In the genomic region with DNA sequence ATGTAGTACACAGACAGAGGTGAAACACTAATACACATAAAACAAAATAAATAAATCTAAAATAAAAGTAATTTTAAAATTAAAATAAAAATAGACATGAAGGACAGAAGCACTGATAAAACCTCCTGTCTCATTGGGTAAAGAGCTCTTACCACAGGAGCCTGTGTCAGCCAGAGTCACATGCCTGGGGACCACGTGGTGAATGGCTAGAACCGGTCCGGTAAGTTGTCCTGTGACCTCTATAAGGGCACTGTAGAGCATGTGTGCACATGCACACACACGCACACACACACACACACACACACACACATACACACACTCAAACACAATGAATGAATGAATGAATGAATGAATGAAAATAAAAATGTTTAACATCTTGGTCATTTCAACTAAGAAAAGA, we compare ENCODE assay signal across 26 mouse cellular contexts.
DNase-seq lines count a peak whose midpoint lies in the region; ATAC-seq and TF ChIP-seq lines count a peak whose summit lies in the region.
"Had no signal": no experiment of that assay in that cellular context is flagged by ENCODE, and none has a peak within 500 bp of the region (broad histone marks: within the 10 kb centered on the region; RNA-seq: fewer than 3 reads in every experiment).

No protein-coding gene starts in this region.

- no peak for TF ChIP-seq CTCF in lung, adult 2 months (IDR thresholded peaks at IDR 0.05; ENCODE audit: insufficient read depth, low read length)
- no peak for TF ChIP-seq CTCF in ES-Bruce4 (IDR thresholded peaks at IDR 0.05; ENCODE audit: low read depth, low read length)
- TF ChIP-seq CTCF in heart, adult 2 months (IDR thresholded peaks at IDR 0.05) = no peak

- WGBS in lung, adult 2 months = 67% methylated on average over 4 of the region's 4 CpGs
- 87% methylated on average over 4 of the region's 4 CpGs for WGBS in midbrain, embryonic 13.5 days
- WGBS in heart, adult 2 months = 91% methylated on average over 4 of the region's 4 CpGs

- 0 out of 2 replicates have a peak, but pooled peaks have one; percentile 43 for TF ChIP-seq EP300 in ES-Bruce4 (IDR thresholded peaks at IDR 0.05; ENCODE audit: insufficient read depth, low read depth, low read length)
- TF ChIP-seq EP300 in heart, adult 2 months (IDR thresholded peaks at IDR 0.05; ENCODE audit: insufficient read depth, low read depth, low read length) = no peak

- H3K27me3 ChIP-seq in ES-Bruce4 (ENCODE audit: control insufficient read depth, insufficient read depth, low read length, poor library complexity, severe bottlenecking) = no peaks in the 10 kb centered on the region
- no peaks in the 10 kb centered on the region for H3K27me3 ChIP-seq in midbrain, embryonic 13.5 days
- no peaks in the 10 kb centered on the region for H3K27me3 ChIP-seq in heart, adult 2 months (ENCODE audit: control insufficient read depth, insufficient read depth, low read length)
- H3K27me3 ChIP-seq: embryonic facial prominence, embryonic 13.5 days; embryonic facial prominence, embryonic 15.5 days; Patski had no signal

- peak; percentile 43 for DNase-seq in lung, adult 2 months
- no peak for DNase-seq in lung, postnatal 14 days
- DNase-seq in R1 (ENCODE audit: low read depth, low spot score) = peak; percentile 39
- peak; percentile 61 for DNase-seq in lung, postnatal 25 days (ENCODE audit: low spot score)
- no peak for DNase-seq in heart, adult 2 months
- no peak for DNase-seq in thymus, postnatal 36 days
- DNase-seq: adrenal gland, adult 2 months; adrenal gland, postnatal 10 days; adrenal gland, postnatal 25 days; cerebellum, adult 11 months; cerebellum, adult 18-20 months; cerebellum, adult 8-10 months; cerebellum, adult 9-11 months; cerebellum, postnatal 14 days; cerebellum, postnatal 36 days; embryo, embryonic 11 days had no signal

- H3K4me2 ChIP-seq in midbrain, embryonic 13.5 days (replicated peaks) = no peak overlapping the region
- H3K4me2 ChIP-seq: embryonic facial prominence, embryonic 13.5 days; embryonic facial prominence, embryonic 15.5 days; forebrain, embryonic 12.5 days had no signal

- H3K4me3 ChIP-seq in lung, adult 2 months (replicated peaks; ENCODE audit: extremely low read depth, low read depth, low read length) = no peak overlapping the region
- H3K4me3 ChIP-seq in ES-Bruce4 (ENCODE audit: low read depth, low read length) = no peak overlapping the region
- H3K4me3 ChIP-seq in midbrain, embryonic 13.5 days (replicated peaks) = no peak overlapping the region
- no peak overlapping the region for H3K4me3 ChIP-seq in heart, adult 2 months
- H3K4me3 ChIP-seq: embryonic facial prominence, embryonic 13.5 days; embryonic facial prominence, embryonic 15.5 days; erythroblast, embryonic 14.5 days; forebrain, embryonic 12.5 days had no signal

- no peaks in the 10 kb centered on the region for H3K9me3 ChIP-seq in ES-Bruce4 (replicated peaks; ENCODE audit: control insufficient read depth, insufficient read depth, low read length, poor library complexity, severe bottlenecking)
- H3K9me3 ChIP-seq in midbrain, embryonic 13.5 days = no peaks in the 10 kb centered on the region
- H3K9me3 ChIP-seq: embryonic facial prominence, embryonic 13.5 days; embryonic facial prominence, embryonic 15.5 days; forebrain, embryonic 12.5 days; G1E had no signal

- H3K9ac ChIP-seq in ES-Bruce4 (ENCODE audit: low read depth, poor library complexity, severe bottlenecking) = no peak overlapping the region
- no peak overlapping the region for H3K9ac ChIP-seq in midbrain, embryonic 13.5 days (replicated peaks)
- H3K9ac ChIP-seq in heart, adult 2 months (ENCODE audit: low read depth, low read length) = no peak overlapping the region
- H3K9ac ChIP-seq: embryonic facial prominence, embryonic 13.5 days; embryonic facial prominence, embryonic 15.5 days; forebrain, embryonic 12.5 days had no signal

- H3K27ac ChIP-seq in ES-Bruce4 (ENCODE audit: insufficient read depth, low read length) = no peak overlapping the region
- no peak overlapping the region for H3K27ac ChIP-seq in midbrain, embryonic 13.5 days
- H3K27ac ChIP-seq in heart, adult 2 months = no peak overlapping the region
- H3K27ac ChIP-seq: embryonic facial prominence, embryonic 13.5 days; embryonic facial prominence, embryonic 15.5 days; forebrain, embryonic 12.5 days had no signal

- H3K36me3 ChIP-seq in ES-Bruce4 (ENCODE audit: control insufficient read depth, insufficient read depth, low read length, poor library complexity, severe bottlenecking) = no peaks in the 10 kb centered on the region
- no peaks in the 10 kb centered on the region for H3K36me3 ChIP-seq in midbrain, embryonic 13.5 days
- no peaks in the 10 kb centered on the region for H3K36me3 ChIP-seq in heart, adult 2 months (ENCODE audit: control insufficient read depth, insufficient read depth, low read length)
- H3K36me3 ChIP-seq: embryonic facial prominence, embryonic 13.5 days; embryonic facial prominence, embryonic 15.5 days; forebrain, embryonic 12.5 days; G1E had no signal

- TF ChIP-seq POLR2A in lung, adult 2 months (IDR thresholded peaks at IDR 0.05; ENCODE audit: borderline replicate concordance, extremely low read depth, low read depth, low read length) = no peak
- no peak for TF ChIP-seq POLR2A in ES-Bruce4 (IDR thresholded peaks at IDR 0.05; ENCODE audit: insufficient read depth, low read length)
- TF ChIP-seq POLR2A in heart, adult 2 months (IDR thresholded peaks at IDR 0.05; ENCODE audit: insufficient read depth, low read depth, low read length) = no peak

- ATAC-seq in midbrain, embryonic 13.5 days = no peak
- ATAC-seq: forebrain, embryonic 14.5 days; forebrain, embryonic 16.5 days; Patski had no signal

- intact Hi-C loops in heart, adult 2 months (cut with DNase I) = no loop called here

- peaks cover 5% of the 10 kb centered on the region for H3K4me1 ChIP-seq in lung, adult 2 months (ENCODE audit: control insufficient read depth, insufficient read depth, low read length)
- peaks cover 4% of the 10 kb centered on the region for H3K4me1 ChIP-seq in ES-Bruce4 (ENCODE audit: control insufficient read depth, insufficient read depth, low read length)
- peaks cover 16% of the 10 kb centered on the region; the same call in 1 of the 2 replicates for H3K4me1 ChIP-seq in midbrain, embryonic 13.5 days (replicated peaks)
- H3K4me1 ChIP-seq in heart, adult 2 months (ENCODE audit: control insufficient read depth, insufficient read depth, low read length) = peaks cover 4% of the 10 kb centered on the region

- H3K79me2 ChIP-seq in heart, adult 2 months (replicated peaks; ENCODE audit: control insufficient read depth, insufficient read depth, low read length) = no peaks in the 10 kb centered on the region

Comparison
In these comparisons a context has a peak if more than half of its experiments do, and no peak if none do; other contexts are left out.
1. DNase-seq: peak in lung, adult 2 months (single experiment), R1 (single experiment) and lung, postnatal 25 days (single experiment); none in lung, postnatal 14 days (single experiment), heart, adult 2 months (0 of 2) and thymus, postnatal 36 days (0 of 2).